Mouse (Mus musculus) forebrain, embryonic 13.5 days (tissue): ENCODE results near the gene Mgat1. TPM values are rescaled to one million over a fixed set of nuclear protein-coding genes. Genes with fewer than 3 reads are reported as not detected.
A peak's percentile ranks its signal among the peaks of the same experiment; 100 is the strongest.
"Not testable (repeated sequence)": the region's sequence is repeated elsewhere in the genome, so short reads cannot be mapped to it uniquely, and the experiment has no call there.

Experiments used
- ATAC-seq: fragments of 200-750 bp; cut with Nextera tagmentation; 2 replicates; pipeline ENCODE4 v1.8.0; 2017
- H3K27ac ChIP-seq: fragments of 300-500 bp; sonication (generic); 2 replicates; pipeline ENCODE4 v1.5.1; 2015; ENCODE audit warnings: inconsistent platforms, mild to moderate bottlenecking, moderate library complexity
- H3K27me3 ChIP-seq: fragments of 300-500 bp; sonication (generic); 2 replicates; pipeline ENCODE4 v1.6.1; 2015; ENCODE audit warnings: mild to moderate bottlenecking, inconsistent platforms
- H3K36me3 ChIP-seq: fragments of 300-500 bp; sonication (generic); 2 replicates; pipeline ENCODE4 v1.6.1; 2015; ENCODE audit warnings: mild to moderate bottlenecking, inconsistent platforms; ENCODE audit not compliant: poor library complexity, severe bottlenecking
- H3K4me1 ChIP-seq: fragments of 300-500 bp; sonication (generic); 2 replicates; pipeline ENCODE4 v1.6.1; 2015; ENCODE audit warnings: inconsistent platforms
- H3K4me2 ChIP-seq: fragments of 300-500 bp; sonication (generic); 2 replicates; pipeline ENCODE4 v1.6.1; 2015; ENCODE audit warnings: inconsistent platforms, mild to moderate bottlenecking, moderate library complexity
- H3K4me3 ChIP-seq: fragments of 300-500 bp; sonication (generic); 2 replicates; pipeline ENCODE4 v1.5.1; 2015; ENCODE audit warnings: mild to moderate bottlenecking, inconsistent platforms
- H3K9ac ChIP-seq: fragments of 300-500 bp; sonication (generic); 2 replicates; pipeline ENCODE4 v1.6.1; 2015; ENCODE audit warnings: mild to moderate bottlenecking, inconsistent platforms
- H3K9me3 ChIP-seq: fragments of 300-500 bp; sonication (generic); replicated peaks from 2 replicates; pipeline ENCODE4 v1.6.1; 2016; ENCODE audit warnings: inconsistent platforms
- WGBS: fragments of 180-500 bp; shearing (Covaris S2); methylation state at CpG from one replicate; pipeline ENCODE4 v1.1.7; 2015; 5-methylcytosine and 5-hydroxymethylcytosine counted together
- polyA plus RNA-seq: library from polyadenylated mRNA; unstranded; fragments of >200 nt; fragmentation: Nextera tagmentation; extraction: Ambion mirVana; gene quantifications from 2 replicates; pipeline ENCODE4 v1.2.1, GENCODE M21; 2015

Gene Mgat1
- polyA plus RNA-seq, 1 experiment from 2014 or later, result 25.5 TPM

- Histone ChIP-seq H3K27me3 (no peaks in the 10 kb centered on the region), H3K4me1 (no peaks in the 10 kb centered on the region), H3K4me2 (no peak overlapping the region), H3K9me3 (no peaks in the 10 kb centered on the region), H3K4me3 (no peak overlapping the region), H3K36me3 (peaks cover 13% of the 10 kb centered on the region; the same call in 1 of the 2 replicates), H3K9ac (no peak overlapping the region), H3K27ac (no peak overlapping the region)
- 86% methylated on average over 15 of the region's 15 CpGs for WGBS
- no peak for ATAC-seq
These were observed 24.1 kb downstream of the Mgat1 start for GRCm38 (mm10) chr11:49267970-49268579.

- H3K9me3 ChIP-seq, result no peaks in the 10 kb centered on the region
- H3K27ac ChIP-seq, result no peak overlapping the region
- H3K9ac ChIP-seq, result no peak overlapping the region
- no peaks in the 10 kb centered on the region for H3K27me3 ChIP-seq
- H3K4me1 ChIP-seq, result no peaks in the 10 kb centered on the region
- ATAC-seq, result no peak
- WGBS, result 96% methylated on average over 9 of the region's 9 CpGs
- H3K4me2 ChIP-seq, result no peak overlapping the region
- no peaks in the 10 kb centered on the region for H3K36me3 ChIP-seq
- no peak overlapping the region for H3K4me3 ChIP-seq
These were observed 25.8 kb downstream of the Mgat1 start for GRCm38 (mm10) chr11:49269761-49270160.

- Histone ChIP-seq H3K27me3 (no peaks in the 10 kb centered on the region), H3K9me3 (no peaks in the 10 kb centered on the region), H3K4me1 (no peaks in the 10 kb centered on the region), H3K9ac (no peak overlapping the region), H3K4me3 (no peak overlapping the region), H3K4me2 (no peak overlapping the region), H3K27ac (no peak overlapping the region), H3K36me3 (no peaks in the 10 kb centered on the region)
- ATAC-seq, result no peak
- WGBS, result 90% methylated on average over 4 of the region's 4 CpGs
These were observed 26.4 kb downstream of the Mgat1 start for GRCm38 (mm10) chr11:49270368-49270767.

- Histone ChIP-seq H3K36me3 (no peaks in the 10 kb centered on the region), H3K27ac (no peak overlapping the region), H3K27me3 (no peaks in the 10 kb centered on the region), H3K9me3 (no peaks in the 10 kb centered on the region), H3K4me2 (no peak overlapping the region), H3K4me1 (no peaks in the 10 kb centered on the region), H3K4me3 (no peak overlapping the region), H3K9ac (no peak overlapping the region)
- WGBS, result 29% methylated on average over 7 of the region's 7 CpGs
- ATAC-seq, result peak; percentile 65
These were observed 27.3 kb downstream of the Mgat1 start for GRCm38 (mm10) chr11:49271334-49271733.

- Histone ChIP-seq H3K9me3 (no peaks in the 10 kb centered on the region), H3K4me1 (no peaks in the 10 kb centered on the region), H3K4me2 (no peak overlapping the region), H3K9ac (no peak overlapping the region), H3K4me3 (no peak overlapping the region), H3K27ac (no peak overlapping the region), H3K36me3 (no peaks in the 10 kb centered on the region), H3K27me3 (no peaks in the 10 kb centered on the region)
- 78% methylated on average over 11 of the region's 11 CpGs for WGBS
- no peak for ATAC-seq
These were observed 30.0 kb downstream of the Mgat1 start for GRCm38 (mm10) chr11:49273834-49274519.

GRCm38 (mm10) chr11:49278222-49278621, 34.2 kb downstream of the Mgat1 start, which contains the start of gene Olfr1393:
Olfr1393 (plus strand) TSS chr11:49278304.
- no peaks in the 10 kb centered on the region for H3K36me3 ChIP-seq
- H3K4me1 ChIP-seq, result no peaks in the 10 kb centered on the region
- H3K9me3 ChIP-seq, result no peaks in the 10 kb centered on the region
- H3K27me3 ChIP-seq, result no peaks in the 10 kb centered on the region
- H3K4me3 ChIP-seq, result no peak within 1 kb of the TSS
- ATAC-seq, result no peak
- 88% methylated on average over 3 of the region's 3 CpGs for WGBS
- no peak within 1 kb of the TSS for H3K27ac ChIP-seq
- no peak within 1 kb of the TSS for H3K9ac ChIP-seq
- no peak within 1 kb of the TSS for H3K4me2 ChIP-seq

- not testable (repeated sequence) for ATAC-seq, H3K9ac ChIP-seq
- 62% methylated on average over 1 of the region's 1 CpGs for WGBS
These were observed 41.0 kb downstream of the Mgat1 start, which contains the start of gene Olfr1392 for GRCm38 (mm10) chr11:49284982-49285381. Olfr1392 (plus strand) TSS chr11:49285282.

GRCm38 (mm10) chr11:49287251-49287650, 43.3 kb downstream of the Mgat1 start:
- Histone ChIP-seq H3K27ac (no peak overlapping the region), H3K27me3 (no peaks in the 10 kb centered on the region), H3K4me2 (no peak overlapping the region), H3K9ac (no peak overlapping the region), H3K4me1 (no peaks in the 10 kb centered on the region), H3K4me3 (no peak overlapping the region), H3K36me3 (no peaks in the 10 kb centered on the region), H3K9me3 (no peaks in the 10 kb centered on the region)
- 80% methylated on average over 2 of the region's 2 CpGs for WGBS
- ATAC-seq, result no peak

More at GRCm38 (mm10) chr11:49284982-49285381, 41.0 kb downstream of the Mgat1 start, which contains the start of gene Olfr1392:
- H3K4me3 ChIP-seq, H3K36me3 ChIP-seq, H3K9me3 ChIP-seq, H3K27me3 ChIP-seq, H3K4me2 ChIP-seq, H3K4me1 ChIP-seq, H3K27ac ChIP-seq: not testable (repeated sequence)

- Histone ChIP-seq H3K9ac (no peak overlapping the region), H3K4me1 (no peaks in the 10 kb centered on the region), H3K27me3 (no peaks in the 10 kb centered on the region), H3K36me3 (no peaks in the 10 kb centered on the region), H3K9me3 (no peaks in the 10 kb centered on the region), H3K4me2 (no peak overlapping the region), H3K27ac (no peak overlapping the region), H3K4me3 (no peak overlapping the region)
- ATAC-seq, result no peak; the same call in 1 of the 2 replicates
- 45% methylated on average over 3 of the region's 3 CpGs for WGBS
These were observed 48.8 kb downstream of the Mgat1 start for GRCm38 (mm10) chr11:49292777-49293176.

- no peak within 1 kb of the TSS for H3K4me2 ChIP-seq
- no peak within 1 kb of the TSS for H3K9ac ChIP-seq
These were observed 60.5 kb downstream of the Mgat1 start, which contains the start of gene Olfr10 for GRCm38 (mm10) chr11:49304441-49304840. Olfr10 (plus strand) TSS chr11:49304741.

GRCm38 (mm10) chr11:49308547-49308946, 64.6 kb downstream of the Mgat1 start:
- ATAC-seq, result not testable (repeated sequence)
- 86% methylated on average over 5 of the region's 5 CpGs for WGBS

More at GRCm38 (mm10) chr11:49304441-49304840, 60.5 kb downstream of the Mgat1 start, which contains the start of gene Olfr10:
- Histone ChIP-seq H3K27me3 (no peaks in the 10 kb centered on the region), H3K4me3 (no peak within 1 kb of the TSS), H3K36me3 (no peaks in the 10 kb centered on the region), H3K27ac (no peak within 1 kb of the TSS), H3K9me3 (no peaks in the 10 kb centered on the region), H3K4me1 (no peaks in the 10 kb centered on the region)
- no peak for ATAC-seq

More at GRCm38 (mm10) chr11:49308547-49308946, 64.6 kb downstream of the Mgat1 start:
- H3K27ac ChIP-seq, H3K4me2 ChIP-seq, H3K4me3 ChIP-seq, H3K9ac ChIP-seq, H3K4me1 ChIP-seq, H3K36me3 ChIP-seq, H3K9me3 ChIP-seq, H3K27me3 ChIP-seq: not testable (repeated sequence)
